In genomic region chr7:119861335-119862091, GRCm38 (mm10) we compare ENCODE assay signal across 8 mouse cellular contexts. TPM values are rescaled to one million over a fixed set of nuclear protein-coding genes. Genes with fewer than 3 reads are reported as not detected.
A peak's percentile ranks its signal among the peaks of the same experiment; 100 is the strongest.
DNase-seq lines count a peak whose midpoint lies in the region; ATAC-seq and TF ChIP-seq lines count a peak whose summit lies in the region.

No protein-coding gene starts in this region.

- 28% methylated on average over 6 of the region's 6 CpGs for WGBS in embryonic facial prominence, embryonic 11.5 days
- 45% methylated on average over 6 of the region's 6 CpGs for WGBS in kidney, embryonic 14.5 days
- WGBS in liver, embryonic 13.5 days (ENCODE audit: insufficient replicate concordance) = 53% methylated on average over 6 of the region's 6 CpGs
- 30% methylated on average over 6 of the region's 6 CpGs for WGBS in neural tube, embryonic 12.5 days

- H3K27me3 ChIP-seq in C2C12 (ENCODE audit: control insufficient read depth, insufficient read depth, insufficient read length) = no peaks in the 10 kb centered on the region
- H3K27me3 ChIP-seq in embryonic facial prominence, embryonic 11.5 days (ENCODE audit: control insufficient read depth, insufficient read depth, low read length) = no peaks in the 10 kb centered on the region
- no peaks in the 10 kb centered on the region for H3K27me3 ChIP-seq in kidney, embryonic 14.5 days (ENCODE audit: control insufficient read depth, insufficient read depth, low read length)
- H3K27me3 ChIP-seq in liver, embryonic 13.5 days = no peaks in the 10 kb centered on the region
- no peaks in the 10 kb centered on the region for H3K27me3 ChIP-seq in neural tube, embryonic 12.5 days (replicated peaks)

- no peaks in the 10 kb centered on the region for H3K79me3 ChIP-seq in C2C12 (ENCODE audit: low read depth)

- H3K79me2 ChIP-seq in C2C12 (ENCODE audit: control insufficient read depth, insufficient read depth) = peaks cover 6% of the 10 kb centered on the region

- peaks cover 21% of the 10 kb centered on the region for H3K36me3 ChIP-seq in C2C12 (ENCODE audit: control insufficient read depth, insufficient read depth)
- H3K36me3 ChIP-seq in embryonic facial prominence, embryonic 11.5 days (replicated peaks; ENCODE audit: control insufficient read depth, insufficient read depth, low read depth, low read length) = no peaks in the 10 kb centered on the region
- H3K36me3 ChIP-seq in kidney, embryonic 14.5 days (ENCODE audit: control insufficient read depth, insufficient read depth, low read length) = peaks cover 13% of the 10 kb centered on the region
- peaks cover 8% of the 10 kb centered on the region; the same call in 1 of the 2 replicates for H3K36me3 ChIP-seq in liver, embryonic 13.5 days
- H3K36me3 ChIP-seq in neural tube, embryonic 12.5 days = peaks cover 19% of the 10 kb centered on the region

- ATAC-seq in embryonic facial prominence, embryonic 11.5 days (replicated peaks; ENCODE audit: insufficient number of reproducible peaks, low FRiP score, low TSS enrichment, low read depth) = peak; percentile 87
- ATAC-seq in kidney, embryonic 14.5 days (ENCODE audit: low FRiP score, low TSS enrichment) = peak; percentile 71; the same call in 1 of the 2 replicates
- ATAC-seq in liver, embryonic 13.5 days (ENCODE audit: low read depth) = peak; percentile 49; the same call in 1 of the 2 replicates
- peak; percentile 81 for ATAC-seq in neural tube, embryonic 12.5 days (ENCODE audit: low FRiP score, low read depth)

- H3K9ac ChIP-seq in embryonic facial prominence, embryonic 11.5 days (replicated peaks; ENCODE audit: low read length) = no peak overlapping the region
- no peak overlapping the region for H3K9ac ChIP-seq in kidney, embryonic 14.5 days (ENCODE audit: low read depth, low read length)
- no peak overlapping the region for H3K9ac ChIP-seq in liver, embryonic 13.5 days
- H3K9ac ChIP-seq in neural tube, embryonic 12.5 days = no peak overlapping the region; the same call in 1 of the 2 replicates

- no peak overlapping the region for H3K4me3 ChIP-seq in C2C12 (ENCODE audit: insufficient read depth, poor library complexity, severe bottlenecking)
- H3K4me3 ChIP-seq in embryonic facial prominence, embryonic 11.5 days (ENCODE audit: low read depth, low read length) = no peak overlapping the region
- H3K4me3 ChIP-seq in kidney, embryonic 14.5 days (ENCODE audit: low read length) = no peak overlapping the region
- no peak overlapping the region for H3K4me3 ChIP-seq in liver, embryonic 13.5 days (replicated peaks)
- H3K4me3 ChIP-seq in neural tube, embryonic 12.5 days = no peak overlapping the region

- no peak overlapping the region for H3ac ChIP-seq in C2C12 (ENCODE audit: control insufficient read depth, insufficient read length, low read depth)

- H3K9me3 ChIP-seq in embryonic facial prominence, embryonic 11.5 days (replicated peaks; ENCODE audit: control insufficient read depth, low read length) = no peaks in the 10 kb centered on the region
- no peaks in the 10 kb centered on the region for H3K9me3 ChIP-seq in kidney, embryonic 14.5 days (ENCODE audit: control insufficient read depth, low read length)
- H3K9me3 ChIP-seq in liver, embryonic 13.5 days (replicated peaks) = no peaks in the 10 kb centered on the region
- H3K9me3 ChIP-seq in neural tube, embryonic 12.5 days = no peaks in the 10 kb centered on the region

- H3K27ac ChIP-seq in embryonic facial prominence, embryonic 11.5 days (replicated peaks; ENCODE audit: low read depth, low read length) = peak overlapping the region; percentile 71
- peak overlapping the region; percentile 77; the same call in 1 of the 2 replicates for H3K27ac ChIP-seq in kidney, embryonic 14.5 days (ENCODE audit: low read depth, low read length)
- H3K27ac ChIP-seq in liver, embryonic 13.5 days = no peak overlapping the region
- peak overlapping the region; percentile 42; the same call in 1 of the 2 replicates for H3K27ac ChIP-seq in neural tube, embryonic 12.5 days

- no peak overlapping the region for H3K4me2 ChIP-seq in embryonic facial prominence, embryonic 11.5 days (ENCODE audit: low read depth, low read length)
- no peak overlapping the region for H3K4me2 ChIP-seq in kidney, embryonic 14.5 days (replicated peaks; ENCODE audit: low read depth, low read length)
- H3K4me2 ChIP-seq in liver, embryonic 13.5 days = no peak overlapping the region
- no peak overlapping the region for H3K4me2 ChIP-seq in neural tube, embryonic 12.5 days (replicated peaks)

- no peaks in the 10 kb centered on the region; the same call in none of the 2 replicates for H3K4me1 ChIP-seq in embryonic facial prominence, embryonic 11.5 days (ENCODE audit: control insufficient read depth, insufficient read depth, low read length)
- H3K4me1 ChIP-seq in kidney, embryonic 14.5 days (ENCODE audit: control insufficient read depth, insufficient read depth, low read length) = no peaks in the 10 kb centered on the region
- H3K4me1 ChIP-seq in liver, embryonic 13.5 days (replicated peaks) = peaks cover 48% of the 10 kb centered on the region
- peaks cover 12% of the 10 kb centered on the region for H3K4me1 ChIP-seq in neural tube, embryonic 12.5 days

- DNase-seq in adrenal gland, adult 2 months = peak; percentile 68
- peak; percentile 77 for DNase-seq in embryonic facial prominence, embryonic 11.5 days (ENCODE audit: low spot score)
- DNase-seq in heart, adult 9 months (ENCODE audit: low spot score in 2 of 2) = peak; percentile 48 to 69
- no peak for DNase-seq in liver, embryonic 13.5 days
- peak; percentile 40 to 65 for DNase-seq in thymus, postnatal 36 days

- TF ChIP-seq CTCF in C2C12 (IDR thresholded peaks at IDR 0.05; ENCODE audit: control insufficient read depth, insufficient read depth, insufficient read length) = no peak

TF ChIP-seq in C2C12, 6 proteins besides CTCF, POLR2A, EP300 and RAD21:
- TF ChIP-seq MYOD1 (IDR thresholded peaks at IDR 0.05; ENCODE audit: control insufficient read depth, insufficient read length, low read depth) = no peak
- TF ChIP-seq MAX (IDR thresholded peaks at IDR 0.05) = peak; percentile 55
- TF ChIP-seq USF1 (IDR thresholded peaks at IDR 0.05; ENCODE audit: low read depth) = no peak
- no peak for TF ChIP-seq CEBPB (IDR thresholded peaks at IDR 0.05; ENCODE audit: low read depth)
TF ChIP-seq in C2C12: peak in this region for 1.

RNA-seq across cellular contexts. Expression of gene Lyrm1, which starts 34.1 kb away (rescaled TPM):
- 2.2 TPM for polyA plus RNA-seq in C2C12 (2012; fragmentation: generic; extraction: Trizol)
- total RNA-seq in adrenal gland, adult 2 months (2021) = 10 to 100 TPM; 11.4 to 12.3 TPM
- polyA plus RNA-seq in adrenal gland, adult 2 months (2012; rRNA removed) = 0.38 and 0.83 TPM in 2 replicates
- 11.0 and 12.3 TPM in 2 replicates for polyA plus RNA-seq in embryonic facial prominence, embryonic 11.5 days (2014; fragmentation: Nextera tagmentation; extraction: Ambion mirVana)
- 8.3 and 8.6 TPM in 2 replicates for polyA plus RNA-seq in kidney, embryonic 14.5 days (2014; fragmentation: Nextera tagmentation; extraction: Ambion mirVana)
- polyA plus RNA-seq in liver, embryonic 13.5 days (2015; fragmentation: Nextera tagmentation; extraction: Ambion mirVana) = 3.8 and 3.9 TPM in 2 replicates
- polyA plus RNA-seq in neural tube, embryonic 12.5 days (2016; fragmentation: Nextera tagmentation; extraction: Ambion mirVana) = 12.6 and 14.9 TPM in 2 replicates

RNA-seq across cellular contexts. Expression of gene Dcun1d3, which starts 34.6 kb away (rescaled TPM):
- polyA plus RNA-seq in C2C12 (2012; fragmentation: generic; extraction: Trizol) = 4.9 TPM
- 10 to 100 TPM; 26.8 to 44.8 TPM for total RNA-seq in adrenal gland, adult 2 months (2021)
- polyA plus RNA-seq in adrenal gland, adult 2 months (2012; rRNA removed) = 6.5 and 6.7 TPM in 2 replicates
- 9.9 and 11.0 TPM in 2 replicates for polyA plus RNA-seq in embryonic facial prominence, embryonic 11.5 days (2014; fragmentation: Nextera tagmentation; extraction: Ambion mirVana)
- polyA plus RNA-seq in kidney, embryonic 14.5 days (2014; fragmentation: Nextera tagmentation; extraction: Ambion mirVana) = 5.6 and 5.9 TPM in 2 replicates
- 2.0 and 2.5 TPM in 2 replicates for polyA plus RNA-seq in liver, embryonic 13.5 days (2015; fragmentation: Nextera tagmentation; extraction: Ambion mirVana)
- polyA plus RNA-seq in neural tube, embryonic 12.5 days (2016; fragmentation: Nextera tagmentation; extraction: Ambion mirVana) = 15.5 and 18.8 TPM in 2 replicates
